Mouse (Mus musculus) layer of hippocampus, adult 9-10 months (tissue): Measurements from ENCODE around the gene Tfcp2.
"Not testable (repeated sequence)": the region's sequence is repeated elsewhere in the genome, so short reads cannot be mapped to it uniquely, and the experiment has no call there.

Experiments
- DNase-seq: peaks from one replicate; pipeline ENCODE4 v3.0.0; 2022; ENCODE audit warnings: low spot score

Gene Tfcp2

DNA sequence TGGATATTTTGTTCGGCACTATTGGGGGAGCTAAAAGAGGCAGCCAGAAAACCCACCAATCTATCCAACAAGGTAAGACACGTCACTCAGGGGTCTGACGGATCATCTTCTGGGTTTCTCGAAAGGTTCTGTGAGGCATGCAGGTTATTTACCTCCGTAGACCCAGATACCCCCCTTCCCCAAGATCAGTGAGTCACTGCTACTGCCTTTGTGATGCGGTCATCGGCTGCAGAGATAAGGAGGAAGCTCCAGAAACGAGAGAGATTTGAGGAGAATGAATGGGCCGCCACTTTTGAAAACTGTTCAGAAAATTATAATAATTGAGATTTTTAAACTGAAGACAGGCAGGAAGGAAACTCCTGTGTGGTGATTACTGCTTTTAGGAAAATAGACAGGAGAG lies 4.6 kb upstream of the Tfcp2 start:
- DNase-seq: no peak

DNA sequence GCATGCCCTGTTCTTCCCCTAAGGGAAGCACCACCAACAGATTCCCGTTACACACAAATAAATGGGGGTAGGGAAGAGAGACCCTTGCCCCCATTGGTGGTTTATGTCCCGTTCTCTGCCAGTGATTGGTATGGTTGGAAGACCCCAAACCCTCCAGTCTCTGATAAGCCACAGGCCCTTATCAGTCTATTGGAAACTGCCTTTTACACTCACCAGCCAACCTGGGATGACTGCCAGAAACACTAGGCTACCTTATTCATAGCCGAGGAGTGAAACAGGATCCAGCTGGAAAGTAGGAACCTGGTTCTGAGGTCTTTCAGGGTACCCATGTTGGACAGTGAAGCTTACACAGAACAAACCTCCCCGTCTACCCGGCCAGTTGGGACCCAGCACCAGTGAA lies 4.2 kb upstream of the Tfcp2 start:
- no peak for DNase-seq

DNA sequence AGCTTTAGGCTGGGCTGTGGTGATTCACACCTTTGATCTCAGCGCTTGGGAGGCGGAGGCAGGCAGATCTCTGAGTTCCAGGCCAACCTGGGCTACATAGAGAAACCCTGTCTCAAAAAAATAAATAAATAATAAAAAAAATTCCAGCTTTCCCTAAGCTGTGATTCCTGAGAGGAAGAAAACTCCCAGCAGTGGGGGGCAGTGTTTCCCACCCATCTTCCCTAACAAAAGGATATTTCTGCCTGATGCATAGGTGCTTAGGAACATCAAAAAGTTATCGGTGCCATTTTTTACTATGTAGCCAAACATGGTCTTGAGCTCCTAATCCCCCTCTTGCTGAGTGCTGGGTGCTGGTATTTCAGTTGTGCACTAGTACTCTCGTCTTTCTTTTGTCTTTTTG lies 1.5 kb downstream of the Tfcp2 start:
- no peak for DNase-seq

DNA sequence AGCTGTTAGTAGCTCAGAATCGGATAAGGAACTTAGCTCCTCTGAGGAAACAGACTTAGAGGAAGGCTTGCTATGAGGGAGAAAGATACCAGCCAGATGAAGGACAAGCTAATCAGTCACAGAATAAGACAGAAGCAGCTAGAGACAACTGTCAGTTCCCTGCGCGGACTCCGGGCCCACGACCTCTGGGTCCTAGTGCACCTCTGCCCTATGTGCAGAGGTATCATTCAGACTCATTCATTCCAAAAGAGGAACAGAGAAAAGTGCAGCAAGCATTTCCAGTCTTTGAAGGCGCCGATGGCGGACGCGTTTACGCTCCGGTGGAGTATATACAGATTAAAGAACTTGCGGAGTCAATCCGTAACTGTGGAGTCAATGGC lies 8.2 kb downstream of the Tfcp2 start:
- DNase-seq: not testable (repeated sequence)

DNA sequence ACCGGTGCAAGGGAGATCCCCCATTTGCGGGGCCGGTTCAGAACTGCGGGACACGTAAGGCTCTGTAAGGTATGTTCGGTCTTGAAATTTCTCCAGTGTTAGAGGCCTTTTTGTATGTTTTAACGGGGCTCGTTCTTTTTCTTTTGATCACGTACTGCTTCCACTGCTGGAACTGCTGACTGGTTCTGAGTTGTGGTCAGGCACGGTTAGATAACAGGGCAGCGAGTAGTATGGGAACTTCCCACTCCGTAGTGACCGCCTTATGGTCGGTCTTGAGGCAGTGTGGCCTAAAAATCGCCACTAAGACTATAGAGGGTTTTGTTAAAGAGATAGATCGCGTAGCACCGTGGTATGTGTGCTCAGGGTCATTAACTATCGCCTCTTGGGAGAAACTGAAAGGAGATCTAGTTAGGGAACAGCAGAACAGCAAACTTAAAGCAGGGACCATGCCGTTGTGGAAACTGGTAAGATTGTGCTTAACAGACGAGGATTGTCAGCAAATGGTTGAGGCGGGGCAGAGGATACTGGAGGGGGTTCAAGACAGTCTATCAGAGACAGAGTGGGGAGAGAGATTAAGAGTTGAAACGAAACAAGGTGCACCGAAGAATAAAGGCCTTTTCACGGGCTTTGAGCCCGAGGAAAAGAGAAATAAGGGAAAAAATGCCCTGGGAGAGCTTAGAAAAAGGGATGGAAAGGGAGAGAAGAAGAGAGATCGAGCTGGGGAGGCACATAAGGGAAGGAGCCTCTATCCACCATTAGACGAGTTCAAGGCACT lies 8.7 kb downstream of the Tfcp2 start:
- DNase-seq: not testable (repeated sequence)

DNA sequence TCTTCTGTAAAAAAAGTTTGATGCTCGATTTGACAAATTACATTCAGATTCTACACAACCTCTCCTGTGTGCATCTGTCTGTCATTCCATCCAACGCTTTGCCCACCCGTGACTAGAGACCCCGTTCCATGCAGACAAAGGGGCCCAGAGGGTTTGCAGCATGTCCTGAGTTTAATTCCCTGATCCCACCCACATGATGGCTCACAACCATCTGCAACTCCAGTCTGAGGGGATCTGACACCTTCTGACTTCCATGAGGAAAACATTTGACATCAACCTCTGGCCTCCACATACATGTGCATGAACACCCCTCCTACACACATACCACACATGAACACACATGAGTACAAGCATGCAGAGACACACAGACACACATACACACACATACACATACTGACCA lies 10.4 kb downstream of the Tfcp2 start:
- DNase-seq: no peak

DNA sequence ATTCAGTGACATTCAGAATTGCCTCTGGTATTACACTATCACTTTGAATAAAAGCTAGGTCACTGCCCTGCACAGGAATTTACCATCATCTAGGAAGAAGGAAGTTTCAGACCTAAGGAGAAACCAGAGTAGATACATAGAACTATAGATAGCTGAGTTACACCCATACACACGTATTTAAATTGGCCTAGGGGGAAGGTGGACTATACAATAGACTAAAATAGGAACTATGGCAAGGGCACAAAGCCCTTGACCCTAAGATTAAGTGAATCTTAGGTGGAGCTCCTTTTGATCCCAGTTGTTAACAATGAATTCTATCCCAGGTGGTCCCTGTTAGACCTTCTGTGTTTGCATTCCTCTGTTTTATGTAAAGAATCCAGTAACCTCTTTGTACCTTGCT lies 10.8 kb downstream of the Tfcp2 start:
- not testable (repeated sequence) for DNase-seq

DNA sequence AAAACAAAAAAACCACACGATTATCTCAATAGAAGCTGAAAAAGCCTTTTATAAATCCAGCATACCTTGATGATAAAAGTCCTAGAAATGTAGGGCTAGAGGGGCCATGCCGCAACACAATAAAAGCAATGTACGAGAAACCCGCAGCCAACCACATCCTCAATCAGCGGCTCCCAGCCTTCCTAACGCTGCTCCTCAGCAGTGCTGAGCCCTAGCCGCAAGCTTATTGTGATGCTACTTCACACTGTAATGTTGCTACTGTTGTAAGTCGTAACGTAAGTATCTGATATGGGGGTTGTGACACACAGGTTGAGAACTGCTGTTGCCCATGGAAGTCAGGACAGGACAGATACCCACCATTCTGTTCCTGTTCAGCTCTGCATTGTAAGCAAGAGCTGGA lies 12.4 kb downstream of the Tfcp2 start:
- no peak for DNase-seq

DNA sequence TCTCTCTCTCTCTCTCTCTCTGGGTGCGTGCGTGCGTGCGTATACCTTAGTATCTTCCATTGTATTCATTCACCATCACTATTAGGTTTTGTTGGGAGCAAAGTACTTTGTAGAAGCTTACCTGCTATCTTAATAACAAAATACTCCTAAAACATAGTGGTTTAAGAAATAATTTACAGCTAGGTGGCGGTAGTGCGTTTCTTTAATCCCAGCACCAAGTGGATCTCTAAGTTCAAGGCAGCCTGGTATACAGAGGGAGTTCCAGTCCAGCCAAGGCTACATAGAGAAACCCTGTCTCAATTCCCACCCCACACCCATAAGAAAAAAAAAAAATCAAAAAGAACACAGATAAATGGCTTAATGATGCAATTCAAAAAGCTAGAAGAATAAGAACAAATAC lies 13.9 kb downstream of the Tfcp2 start:
- DNase-seq: peak; percentile 15

DNA sequence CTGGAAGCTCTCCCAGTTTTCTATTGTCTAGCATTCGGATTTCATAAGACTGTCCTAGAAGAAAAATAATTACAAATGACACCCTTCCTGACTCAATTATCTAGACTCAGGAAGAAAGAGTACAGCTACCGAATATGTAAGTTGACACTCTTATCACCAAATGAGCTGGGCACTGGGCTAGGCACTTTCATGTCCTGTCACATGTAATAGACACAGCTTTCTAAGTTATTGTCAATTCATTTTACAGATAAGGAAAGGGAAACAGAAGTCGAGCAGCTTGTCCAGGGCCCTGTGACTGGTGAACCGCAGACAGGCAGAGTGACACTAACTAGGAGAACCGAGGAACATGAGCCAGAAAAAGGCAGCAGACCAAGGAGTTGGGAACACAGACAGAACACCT lies 23.9 kb downstream of the Tfcp2 start:
- DNase-seq: no peak

DNA sequence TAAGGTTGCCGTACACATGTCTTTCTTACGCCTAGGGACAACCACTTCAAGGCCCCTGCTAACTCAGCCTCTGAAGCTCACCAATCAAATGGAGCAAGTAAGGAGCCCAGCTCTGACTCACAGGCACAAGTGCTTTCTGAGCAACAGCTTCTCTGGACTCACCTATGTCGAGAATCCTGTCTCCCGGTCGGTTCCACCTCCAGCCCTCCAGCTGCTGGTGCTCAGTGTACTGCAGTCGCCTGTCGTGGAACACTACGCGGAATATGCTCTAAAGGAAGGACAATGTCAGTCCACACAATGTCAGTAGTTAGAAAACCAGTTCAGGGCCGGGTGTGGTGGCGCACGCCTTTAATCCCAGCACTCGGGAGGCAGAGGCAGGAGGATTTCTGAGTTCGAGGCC lies 26.4 kb downstream of the Tfcp2 start:
- DNase-seq: no peak

DNA sequence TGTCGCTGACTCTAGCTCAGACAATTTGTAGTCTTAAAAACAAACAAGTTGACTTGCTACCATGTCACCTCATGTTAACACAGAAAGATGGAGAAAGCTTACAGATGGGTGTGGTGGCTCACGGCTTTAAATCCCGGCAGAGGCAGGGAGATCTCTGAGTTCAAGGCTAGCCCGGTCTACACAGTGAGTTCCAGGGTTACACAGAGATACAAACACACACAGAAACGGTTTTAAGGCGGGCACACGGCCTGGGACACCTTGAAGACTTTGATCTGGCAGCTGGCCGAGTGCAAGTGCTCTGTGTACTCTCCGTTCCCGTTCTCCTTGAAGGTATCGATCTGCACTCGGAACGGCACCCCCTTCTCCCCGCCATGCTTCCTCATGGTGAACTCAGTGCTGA lies 31.5 kb downstream of the Tfcp2 start:
- DNase-seq: no peak

DNA sequence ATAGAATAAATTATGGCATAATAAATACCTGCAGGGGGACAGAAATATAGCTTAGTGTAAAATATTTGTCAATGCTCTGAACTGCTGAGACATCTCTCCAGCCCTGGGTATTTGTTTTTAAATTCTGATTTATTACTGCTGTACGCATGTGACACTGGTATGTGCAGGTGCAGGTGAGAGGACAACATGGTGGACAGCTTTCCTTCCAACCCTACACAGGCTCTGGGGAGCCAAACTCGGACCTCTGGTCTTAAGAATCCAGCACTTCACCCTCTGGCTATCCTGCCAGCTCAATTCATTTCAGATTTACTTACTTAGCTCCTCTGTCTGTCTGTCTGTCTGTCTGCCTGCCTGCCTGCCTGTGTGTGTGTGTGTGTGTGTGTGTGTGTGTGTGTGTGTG lies 36.7 kb downstream of the Tfcp2 start:
- DNase-seq: no peak

DNA sequence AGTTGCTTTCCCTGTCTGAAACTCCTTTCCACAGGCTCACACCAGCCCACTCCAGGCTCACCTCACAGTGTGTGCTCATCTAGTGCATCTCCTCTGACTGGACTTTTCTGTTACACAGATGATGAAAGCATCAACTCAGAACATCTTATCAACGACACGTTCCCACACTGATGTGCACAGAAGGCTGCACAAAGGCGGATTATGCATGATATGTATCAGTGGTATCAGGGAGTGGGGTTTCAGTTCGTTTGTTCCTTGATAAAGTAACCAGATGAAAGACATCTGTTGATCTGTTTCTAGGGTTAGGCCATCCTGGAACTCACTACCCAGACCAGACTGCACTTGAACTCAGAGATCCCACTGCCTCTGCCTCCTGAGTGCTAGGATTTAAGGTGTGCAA lies 38.4 kb downstream of the Tfcp2 start:
- no peak for DNase-seq

DNA sequence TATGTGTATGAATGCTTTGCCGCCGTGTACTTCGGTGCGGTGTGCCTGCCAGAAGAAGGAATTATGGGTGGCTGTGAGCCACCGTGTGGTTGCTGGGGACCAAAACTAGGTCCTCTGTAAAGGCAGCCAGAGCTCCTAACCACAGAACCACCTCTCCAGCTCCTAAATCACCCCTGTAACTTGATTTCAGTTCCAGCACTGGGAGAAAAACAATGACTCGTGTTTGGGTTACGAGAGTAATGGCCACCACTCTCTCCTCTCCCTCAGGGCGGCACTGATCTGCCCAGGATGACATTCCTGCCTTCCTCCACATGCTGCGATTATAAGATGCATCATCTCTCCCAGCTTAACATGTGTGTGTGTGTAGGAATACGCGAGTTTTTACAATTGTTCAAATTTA lies 41.7 kb downstream of the Tfcp2 start:
- no peak for DNase-seq

DNA sequence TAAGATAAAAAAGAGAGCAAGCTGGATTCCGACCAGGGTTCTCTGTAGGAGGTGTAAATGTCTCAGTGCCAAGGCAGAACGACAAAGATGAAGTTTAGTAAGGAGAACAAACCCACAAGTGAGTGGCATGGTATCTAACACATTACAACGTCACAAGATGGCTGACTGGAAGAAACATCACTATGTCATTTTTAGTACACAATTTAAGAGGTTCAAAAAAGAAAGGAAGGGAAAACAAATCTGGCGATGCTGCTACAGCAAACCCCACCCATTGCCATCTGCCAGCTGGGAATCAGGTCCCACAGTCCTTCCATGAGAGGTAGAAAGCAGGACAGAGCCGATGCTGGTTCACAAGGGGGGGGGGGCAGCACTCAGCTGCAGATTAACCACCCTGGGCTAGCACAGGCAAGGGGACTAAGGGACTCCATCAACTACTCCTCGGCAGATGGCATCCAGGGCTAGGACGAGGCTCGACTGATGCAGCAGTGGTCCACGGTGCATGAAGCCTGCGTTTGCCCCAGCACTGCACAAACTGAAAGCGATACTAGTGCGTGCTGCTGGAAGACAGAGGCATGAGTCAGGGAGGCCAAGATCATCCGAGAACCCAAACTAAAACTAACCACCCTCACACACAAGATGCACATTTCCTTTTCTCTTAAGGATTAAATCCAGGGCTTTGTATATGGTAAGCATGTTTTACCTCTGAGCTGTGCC lies 43.2 kb downstream of the Tfcp2 start:
- DNase-seq: no peak

DNA sequence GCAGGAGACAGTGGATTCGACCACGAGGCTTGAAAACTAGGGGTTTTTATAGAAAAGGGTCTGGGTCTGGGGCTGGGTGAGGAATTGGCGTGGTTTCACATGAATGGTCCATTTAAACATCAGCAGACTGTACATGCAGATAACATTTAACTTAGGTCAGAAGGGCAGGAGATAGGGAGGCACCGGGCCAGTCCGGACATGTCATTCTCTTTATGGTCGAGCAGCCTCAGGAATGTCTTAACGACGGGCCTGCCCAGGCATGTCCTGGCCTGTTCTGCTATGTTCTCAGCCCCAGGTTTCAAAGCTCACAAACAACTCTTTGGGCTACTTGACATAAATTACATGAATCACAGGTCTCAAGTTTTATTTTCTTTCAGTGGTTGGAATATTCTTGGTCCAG lies 52.3 kb downstream of the Tfcp2 start:
- not testable (repeated sequence) for DNase-seq

DNA sequence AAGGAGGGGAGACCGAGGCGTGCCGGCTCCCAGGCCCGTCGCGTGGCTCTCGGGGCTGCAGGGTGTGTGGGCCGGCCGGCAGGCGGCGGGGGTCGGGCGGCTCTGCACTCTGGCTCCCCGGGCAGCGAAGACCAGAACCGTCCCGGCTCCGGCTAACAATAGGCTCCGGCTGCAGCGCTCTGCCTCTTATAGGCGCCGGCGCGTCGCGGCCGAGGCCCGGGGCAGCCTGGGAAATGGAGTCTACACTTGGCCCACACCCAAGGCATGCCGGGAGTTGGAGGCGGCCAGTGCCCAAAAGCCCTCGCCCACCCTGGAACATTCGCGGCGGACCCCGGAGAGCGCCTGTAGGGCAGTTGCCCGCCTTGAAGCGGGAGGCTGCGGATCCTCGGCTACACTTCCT lies 56.7 kb downstream of the Tfcp2 start, which contains the start of gene Csrnp2:
Csrnp2 (minus strand) TSS at position 387 of the 400 bp plus-strand sequence.
- peak; percentile 75 for DNase-seq

DNA sequence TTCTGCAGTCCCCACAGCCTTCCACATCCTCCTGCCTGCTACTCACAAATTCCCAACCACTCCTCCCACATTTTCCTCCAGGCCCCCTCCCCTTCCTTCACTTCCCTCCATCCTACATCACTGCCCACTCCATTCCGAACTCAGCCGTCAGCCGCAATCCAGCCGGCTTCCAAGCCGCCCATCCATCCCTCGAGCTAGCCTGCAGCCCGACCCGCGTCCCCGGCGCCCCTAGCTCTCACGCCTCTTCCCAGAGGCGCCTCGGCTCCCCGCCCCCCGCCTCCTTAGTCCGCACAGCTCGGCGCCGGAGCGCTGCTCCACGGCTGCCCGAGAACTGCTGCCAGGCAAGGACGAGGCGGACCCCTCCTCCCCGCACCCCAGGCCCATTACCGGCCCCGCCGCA lies 57.2 kb downstream of the Tfcp2 start:
- DNase-seq: no peak

DNA sequence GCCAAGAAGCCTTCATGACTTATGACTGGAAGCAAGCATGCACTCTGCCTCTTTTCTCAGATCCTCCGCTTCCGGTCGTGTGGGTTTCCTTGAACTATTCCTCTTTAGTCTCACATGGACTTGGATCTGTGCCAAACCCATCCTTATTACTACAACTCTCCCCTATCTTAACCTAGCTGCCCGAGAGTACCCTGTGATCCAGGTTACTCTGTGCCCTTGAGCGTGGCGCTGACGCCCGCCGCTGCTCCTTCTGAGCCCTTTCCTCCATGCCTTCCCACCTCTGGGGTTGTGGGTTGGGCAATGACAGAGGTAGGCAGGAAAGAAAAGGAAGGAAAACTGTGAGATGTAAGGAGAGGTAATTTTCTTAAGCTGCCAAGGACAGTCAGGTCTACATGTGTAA lies 59.8 kb downstream of the Tfcp2 start:
- no peak for DNase-seq

DNA sequence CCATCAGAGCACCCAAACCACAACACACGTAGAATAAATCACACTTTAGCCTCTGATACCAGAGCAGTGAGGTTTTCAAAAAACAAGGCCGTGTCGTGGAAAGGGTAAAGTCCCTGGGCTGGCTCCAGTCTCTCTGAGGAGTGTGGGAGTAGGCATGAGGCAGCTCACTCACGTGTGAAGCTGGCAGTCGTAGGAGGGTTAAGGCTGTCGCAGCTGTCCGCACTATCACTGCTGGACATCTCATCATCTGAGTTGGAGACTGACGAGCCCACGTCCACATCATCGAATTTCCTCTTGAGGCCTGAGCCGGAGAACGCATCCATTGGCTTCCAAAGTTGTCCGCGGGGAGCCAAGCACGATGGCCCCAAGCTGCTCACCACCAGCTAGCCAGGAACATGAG lies 62.5 kb downstream of the Tfcp2 start:
- no peak for DNase-seq

DNA sequence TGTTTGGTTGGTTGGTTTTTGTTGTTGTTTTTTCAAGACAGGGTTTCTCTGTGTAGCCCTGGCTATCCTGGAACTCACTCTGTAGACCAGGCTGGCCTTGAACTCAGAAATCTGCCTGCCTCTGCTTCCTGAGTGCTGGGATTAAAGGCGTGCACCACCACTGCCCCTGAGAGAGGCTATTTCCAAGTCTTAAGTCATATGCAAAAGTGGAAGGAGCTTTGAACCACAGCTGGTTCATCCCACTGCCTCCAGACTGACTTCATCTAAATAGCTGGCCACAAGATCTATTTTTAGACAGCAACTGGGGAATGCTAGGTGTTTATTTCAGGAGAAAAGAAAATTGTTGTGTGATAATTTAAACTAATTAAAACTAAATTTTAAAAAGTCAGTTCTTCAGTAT lies 63.5 kb downstream of the Tfcp2 start:
- DNase-seq: not testable (repeated sequence)

DNA sequence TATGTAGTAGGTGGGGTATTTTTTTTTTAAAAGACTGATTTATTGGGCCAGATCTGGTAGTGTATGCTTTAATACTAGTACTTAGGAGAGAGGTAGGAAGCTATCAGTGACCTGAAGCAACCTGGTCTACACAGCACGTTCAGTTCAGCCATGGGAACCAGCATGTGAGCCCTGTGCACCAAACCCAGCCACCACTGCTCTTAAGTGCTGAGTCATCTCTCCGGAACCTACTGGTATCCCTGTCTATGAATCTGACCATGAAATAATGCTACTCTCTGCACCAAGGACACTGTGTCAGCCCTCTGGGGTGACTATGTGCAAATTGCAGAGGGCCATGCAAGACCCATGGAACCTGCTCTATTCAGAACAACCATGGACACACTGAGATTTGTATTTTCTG lies 64.8 kb downstream of the Tfcp2 start:
- no peak for DNase-seq

DNA sequence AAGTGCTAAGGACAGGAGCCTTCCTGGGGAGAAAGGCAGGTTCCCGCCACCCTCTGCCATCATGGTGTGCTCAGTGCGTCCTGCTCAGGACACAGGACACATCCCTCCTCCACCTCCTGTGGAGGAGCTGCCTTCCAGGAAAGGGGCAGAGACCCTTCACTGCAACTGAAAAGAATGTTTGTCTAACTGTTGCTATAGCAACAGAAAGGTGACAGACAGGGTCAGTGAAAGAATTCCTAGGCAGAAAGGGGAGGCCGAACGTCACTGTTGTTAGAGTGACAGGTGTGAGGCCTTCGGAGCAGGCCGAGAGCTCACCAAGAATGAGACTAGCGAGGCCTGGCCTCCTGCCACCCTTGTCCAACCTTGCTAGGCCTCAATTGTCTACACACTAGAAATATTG lies 65.4 kb downstream of the Tfcp2 start:
- DNase-seq: no peak
